Mouse (Mus musculus) limb, embryonic 11.5 days (tissue): ENCODE measurements around the gene Zfp277. TPM values are rescaled to one million over a fixed set of nuclear protein-coding genes. Genes with fewer than 3 reads are reported as not detected.

ENCODE experiments used
- ATAC-seq: fragments of 200-750 bp; cut with Nextera tagmentation; 2 replicates; pipeline ENCODE4 v1.8.0; 2017; ENCODE audit warnings: low read depth; ENCODE audit not compliant: insufficient number of reproducible peaks, low FRiP score, low TSS enrichment
- DNase-seq: peaks from one replicate; pipeline ENCODE4 v3.0.0-alpha.2; 2015; ENCODE audit warnings: low spot score
- H3K27ac ChIP-seq: fragments of 300-500 bp; sonication (generic); replicated peaks from 2 replicates; pipeline ENCODE4 v1.5.1; 2014; ENCODE audit warnings: low read depth, mild to moderate bottlenecking, low read length
- H3K27me3 ChIP-seq: fragments of 300-500 bp; sonication (generic); 2 replicates; pipeline ENCODE4 v1.6.1; 2014; ENCODE audit warnings: mild to moderate bottlenecking, low read length, mixed read lengths; ENCODE audit not compliant: control insufficient read depth, insufficient read depth
- H3K36me3 ChIP-seq: fragments of 300-500 bp; sonication (generic); 2 replicates; pipeline ENCODE4 v1.6.1; 2014; ENCODE audit warnings: mild to moderate bottlenecking, low read length, moderate library complexity, mixed read lengths; ENCODE audit not compliant: control insufficient read depth, insufficient read depth
- H3K4me1 ChIP-seq: fragments of 300-500 bp; sonication (generic); 2 replicates; pipeline ENCODE4 v1.6.1; 2014; ENCODE audit warnings: low read length, mixed read lengths; ENCODE audit not compliant: control insufficient read depth, insufficient read depth
- H3K4me2 ChIP-seq: fragments of 300-500 bp; sonication (generic); 2 replicates; pipeline ENCODE4 v1.6.1; 2014; ENCODE audit warnings: low read depth, mild to moderate bottlenecking, moderate library complexity; ENCODE audit not compliant: severe bottlenecking
- H3K4me3 ChIP-seq: fragments of 300-500 bp; sonication (generic); 2 replicates; pipeline ENCODE4 v1.5.1; 2014; ENCODE audit warnings: low read depth, low read length
- H3K9ac ChIP-seq: fragments of 300-500 bp; sonication (generic); 2 replicates; pipeline ENCODE4 v1.6.1; 2014; ENCODE audit warnings: mild to moderate bottlenecking, low read length
- H3K9me3 ChIP-seq: fragments of 300-500 bp; sonication (generic); 2 replicates; pipeline ENCODE4 v1.6.1; 2016; ENCODE audit warnings: low read length; ENCODE audit not compliant: control insufficient read depth
- WGBS: fragments of 180-500 bp; shearing (Covaris S2); extraction: QIAGEN DNeasy Blood & Tissue Kit; methylation state at CpG from one replicate; pipeline ENCODE4 v1.1.7; 2014; 5-methylcytosine and 5-hydroxymethylcytosine counted together
- polyA plus RNA-seq: library from polyadenylated mRNA; unstranded; fragments of >200 nt; fragmentation: Nextera tagmentation; extraction: Ambion mirVana; gene quantifications from 2 replicates; pipeline ENCODE4 v1.2.1, GENCODE M21; 2014

Zfp277 gene
- polyA plus RNA-seq, 1 experiment from 2014 or later = 42.7 TPM

- Histone ChIP-seq H3K4me1 (no peaks in the 10 kb centered on the region), H3K27me3 (no peaks in the 10 kb centered on the region), H3K9me3 (no peaks in the 10 kb centered on the region), H3K27ac (no peak overlapping the region), H3K9ac (no peak overlapping the region), H3K4me2 (no peak overlapping the region), H3K36me3 (no peaks in the 10 kb centered on the region), H3K4me3 (no peak overlapping the region)
- ATAC-seq = no peak
- DNase-seq = no peak
- WGBS = 87% methylated on average over 4 of the region's 4 CpGs
Measured at GRCm38 (mm10) chr12:40273339-40273738, 172.4 kb downstream of the Zfp277 start.

GRCm38 (mm10) chr12:40272710-40273109, 173.0 kb downstream of the Zfp277 start:
- H3K36me3 ChIP-seq = no peaks in the 10 kb centered on the region
- no peak overlapping the region for H3K4me3 ChIP-seq
- no peak overlapping the region for H3K27ac ChIP-seq
- H3K4me1 ChIP-seq = no peaks in the 10 kb centered on the region
- WGBS = 74% methylated on average over 4 of the region's 4 CpGs
- DNase-seq (no peak), ATAC-seq (no peak)
- no peaks in the 10 kb centered on the region for H3K27me3 ChIP-seq
- H3K9ac ChIP-seq = no peak overlapping the region
- H3K4me2 ChIP-seq = no peak overlapping the region
- H3K9me3 ChIP-seq = no peaks in the 10 kb centered on the region

DNA sequence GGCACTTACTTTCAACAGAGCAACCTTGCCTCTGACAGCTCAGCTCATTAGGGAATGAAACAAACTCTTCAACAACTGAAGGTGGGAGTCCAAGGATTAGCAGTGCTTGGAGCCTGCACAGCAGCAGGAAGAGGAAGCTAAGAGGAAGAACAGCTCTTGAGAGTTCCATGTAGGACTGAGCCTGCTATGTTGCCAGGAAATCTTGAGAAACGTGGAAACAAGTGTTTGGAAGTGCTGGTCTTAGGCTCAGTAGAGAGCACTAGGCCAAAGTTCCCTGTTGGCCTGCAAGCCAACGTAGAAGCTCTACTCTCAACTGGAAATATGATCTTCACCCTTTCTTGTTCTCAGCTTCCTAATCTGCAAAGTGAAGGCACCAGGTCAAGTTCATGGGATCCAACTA, 177.4 kb downstream of the Zfp277 start:
- DNase-seq (no peak), ATAC-seq (no peak)
- no peak overlapping the region for H3K4me2 ChIP-seq
- no peaks in the 10 kb centered on the region for H3K4me1 ChIP-seq
- no peaks in the 10 kb centered on the region for H3K27me3 ChIP-seq
- H3K27ac ChIP-seq = no peak overlapping the region
- WGBS = 78% methylated on average over 2 of the region's 2 CpGs
- H3K9ac ChIP-seq = no peak overlapping the region
- H3K4me3 ChIP-seq = no peak overlapping the region
- no peaks in the 10 kb centered on the region for H3K9me3 ChIP-seq
- H3K36me3 ChIP-seq = no peaks in the 10 kb centered on the region

Other genes with a start within 250 kb of the Zfp277 start
- gene Lsmem1, start 246.4 kb downstream of the Zfp277 start, polyA plus RNA-seq = not detected in 2 replicates
- 135 and 137 TPM in 2 replicates for gene Ifrd1, start 197.4 kb downstream of the Zfp277 start, polyA plus RNA-seq
- gene Dock4, start 50 bp upstream of the Zfp277 start, polyA plus RNA-seq = 13.5 and 15.7 TPM in 2 replicates